Mouse (Mus musculus) megakaryocyte, embryonic 14.5 days (primary cell): ENCODE data around the gene Olfr718-ps1.

Experiments used
- FLI1 ChIP-seq: IDR thresholded peaks from 2 replicates; pipeline ENCODE4 v1.6.1; 2012; ENCODE audit warnings: low read length, inconsistent platforms, mixed read lengths
- GATA1 ChIP-seq: IDR thresholded peaks from 3 replicates; pipeline ENCODE4 v1.6.1; 2012; ENCODE audit warnings: mixed read lengths, low read length, inconsistent platforms, borderline replicate concordance

DNA sequence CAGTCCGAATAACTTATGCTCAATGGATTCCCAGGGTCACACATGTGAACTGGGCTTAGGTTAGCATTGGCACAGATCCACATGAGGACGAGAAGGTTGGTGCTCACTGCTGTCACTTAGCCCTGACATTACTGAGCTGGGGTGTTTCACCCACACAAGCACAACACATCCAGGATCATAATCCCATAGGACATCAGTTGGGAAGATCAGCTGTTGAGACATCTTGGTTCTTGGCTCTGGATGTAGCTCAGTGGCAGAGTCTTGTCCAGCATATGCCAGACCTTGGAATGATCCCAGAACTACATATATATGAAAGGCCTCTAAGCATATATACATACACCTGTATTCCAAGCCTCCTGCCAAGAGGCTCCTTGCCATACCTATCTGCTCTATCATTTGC lies 47.8 kb upstream of the Olfr718-ps1 start:
- TF ChIP-seq GATA1 = no peak
- no peak for TF ChIP-seq FLI1
